Mouse (Mus musculus) heart, adult 8-10 months (tissue): ENCODE measurements around the gene Gria3. TPM values are rescaled to one million over a fixed set of nuclear protein-coding genes. Genes with fewer than 3 reads are reported as not detected.

ENCODE experiments used
- DNase-seq: peaks from one replicate; pipeline ENCODE4 v3.0.0; 2022; ENCODE audit warnings: low spot score
- total RNA-seq, 4 experiments: library from RNA; stranded (reverse); gene quantifications; 2 replicates each; pipeline ENCODE4 v1.2.4; 2022

The Gria3 gene
- 1 to 10 TPM; 1.5 to 2.0 (median 1.7) TPM for total RNA-seq

DNA sequence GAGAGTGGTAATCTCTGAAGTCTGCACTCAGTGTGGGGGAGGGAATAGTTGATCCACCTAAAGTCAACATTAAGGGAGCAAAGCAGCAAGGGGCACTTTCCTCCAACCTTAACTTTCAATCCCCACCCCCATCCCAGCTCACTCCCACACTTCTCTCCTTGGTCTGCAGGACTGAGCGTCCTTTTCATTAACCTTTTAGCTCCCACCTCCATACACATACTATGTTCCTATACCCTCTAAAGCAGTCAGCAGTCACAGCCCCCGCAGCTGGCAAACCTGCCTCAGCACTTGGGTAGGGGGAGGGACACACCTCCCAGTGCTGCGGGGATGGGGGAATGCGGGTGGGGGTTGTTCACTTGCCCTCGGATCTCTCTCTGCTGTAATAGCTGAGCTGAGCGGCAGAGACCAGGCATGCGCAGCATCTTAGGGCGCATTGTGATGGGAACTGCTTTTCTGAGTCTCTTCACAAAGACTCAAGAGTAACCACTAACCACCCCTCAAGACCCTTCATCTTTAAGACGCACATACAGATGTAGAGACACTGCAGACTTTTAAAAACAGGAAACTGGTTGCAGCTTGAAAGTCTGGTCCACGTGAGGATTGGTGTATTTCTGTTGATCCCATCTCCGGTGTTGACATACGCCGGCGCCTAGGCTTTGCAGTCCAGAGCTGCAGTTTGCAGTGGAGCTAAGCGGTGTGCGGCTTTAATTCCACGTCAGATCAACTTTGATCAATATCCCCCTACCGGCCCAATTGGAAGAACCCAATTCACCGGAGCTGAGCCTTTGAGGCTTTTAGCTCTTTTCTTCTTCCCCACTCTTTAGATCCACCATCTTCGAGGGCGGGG lies at the start of gene Gria3:
Gene Gria3, plus strand, starts transcription at position 797 of the 847 bp plus-strand sequence.
- no peak for DNase-seq

DNA sequence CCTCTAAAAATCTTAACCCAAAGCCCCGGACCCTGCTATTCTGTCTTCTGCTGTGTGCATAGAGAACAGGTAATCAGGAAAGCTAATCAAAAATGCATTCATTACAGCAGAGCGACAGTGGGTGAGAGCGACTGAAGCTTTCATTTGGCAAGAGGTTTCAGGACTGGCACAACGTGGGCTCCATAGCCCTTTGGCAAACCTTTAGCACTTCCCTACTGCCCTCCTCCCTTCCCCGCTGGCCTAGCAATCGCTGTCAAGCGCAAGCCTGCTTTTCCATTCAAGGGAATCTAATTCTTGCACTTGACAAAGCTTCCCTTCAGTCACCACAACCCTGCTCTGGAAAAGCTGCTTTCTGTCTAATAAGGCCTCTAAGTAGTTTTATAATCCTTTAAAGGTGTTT lies 13.6 kb upstream of the Gria3 start:
- no peak for DNase-seq

DNA sequence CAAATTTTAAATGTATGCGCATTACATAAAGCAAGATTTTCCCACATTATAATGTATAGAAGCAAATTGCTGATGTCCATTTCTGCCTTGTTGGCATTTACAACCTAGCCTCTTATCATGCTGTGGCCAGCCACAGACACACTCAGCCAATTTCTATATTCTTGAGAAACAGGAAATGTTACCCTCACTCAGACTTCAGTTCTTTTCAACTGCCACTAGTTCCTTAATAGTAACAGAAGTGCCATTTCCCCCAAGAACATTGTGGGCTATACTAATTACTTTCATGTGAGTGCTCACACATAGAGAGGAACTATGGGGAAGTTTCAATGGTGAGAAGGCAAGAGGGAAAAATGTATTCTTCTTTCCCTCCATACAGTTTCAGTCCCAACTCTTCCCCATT lies 11.6 kb upstream of the Gria3 start:
- DNase-seq, result no peak

DNA sequence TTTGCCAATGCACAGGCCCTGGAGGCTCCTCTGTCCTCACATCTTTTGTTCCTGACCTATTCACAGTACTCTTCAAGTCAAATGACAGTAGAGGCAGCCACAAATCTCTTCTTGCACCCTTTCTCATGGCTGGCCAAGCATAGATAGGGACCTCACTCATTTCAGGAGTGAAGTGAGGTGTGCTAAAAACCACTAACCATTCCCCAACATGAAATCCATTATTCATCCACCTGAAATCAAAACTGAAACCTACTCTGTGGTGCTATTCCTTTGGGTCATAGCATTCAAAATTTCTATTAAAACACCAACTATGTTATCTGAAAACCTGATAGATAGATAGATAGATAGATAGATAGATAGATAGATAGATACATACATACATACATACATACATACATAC lies 2.2 kb upstream of the Gria3 start:
- no peak for DNase-seq

DNA sequence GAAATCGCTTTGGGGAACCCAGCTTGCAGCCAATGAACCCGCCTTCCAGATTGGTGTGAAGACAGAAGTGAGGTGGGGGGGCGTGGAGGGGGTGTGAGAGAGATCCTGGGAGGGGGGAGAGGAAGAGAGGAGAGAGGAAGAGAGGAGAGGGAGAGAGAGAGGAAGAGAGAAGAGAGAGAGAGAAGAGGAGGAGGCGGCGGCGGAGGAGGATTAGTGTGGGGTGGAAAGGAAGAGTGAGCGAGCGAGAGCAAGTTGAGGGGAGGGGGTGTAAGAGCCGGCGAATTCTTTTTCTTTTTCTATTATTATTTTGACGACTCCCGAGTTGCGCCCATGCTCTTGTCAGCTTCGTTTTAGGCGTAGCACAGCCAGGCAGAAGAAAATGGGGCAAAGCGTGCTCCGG lies 532 bp downstream of the Gria3 start:
- DNase-seq, result no peak

DNA sequence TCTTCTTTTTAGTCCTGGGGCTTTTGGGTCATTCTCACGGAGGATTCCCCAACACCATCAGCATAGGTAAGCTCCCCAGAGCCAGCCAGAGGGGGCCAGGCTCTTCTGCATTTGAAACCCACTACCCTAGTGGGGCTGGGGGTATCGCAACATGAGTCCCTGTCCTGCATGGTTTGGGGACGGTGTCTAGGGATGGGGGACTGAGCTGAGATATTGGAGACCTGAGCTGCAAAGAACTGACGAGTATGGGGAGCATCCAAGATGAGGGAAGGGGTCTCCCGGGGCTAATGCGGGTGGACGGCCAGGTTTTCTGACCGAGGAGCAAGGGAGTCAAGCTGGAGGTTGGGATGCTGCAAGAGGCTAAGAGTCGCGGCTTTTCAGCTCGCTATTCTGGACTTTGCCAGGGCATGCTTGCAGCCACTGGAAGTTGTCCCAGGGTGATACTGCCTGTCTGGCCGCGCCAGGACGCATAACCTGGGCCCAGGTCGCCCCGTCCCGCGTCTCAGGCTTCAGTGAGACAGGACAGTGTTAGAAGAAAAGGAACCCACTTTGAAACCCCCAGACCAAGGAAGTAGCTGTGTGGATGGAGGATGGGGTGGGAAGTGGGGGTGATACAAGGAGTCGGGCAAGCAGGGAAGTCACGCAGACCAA lies 1.1 kb downstream of the Gria3 start:
- DNase-seq, result peak; percentile 0

DNA sequence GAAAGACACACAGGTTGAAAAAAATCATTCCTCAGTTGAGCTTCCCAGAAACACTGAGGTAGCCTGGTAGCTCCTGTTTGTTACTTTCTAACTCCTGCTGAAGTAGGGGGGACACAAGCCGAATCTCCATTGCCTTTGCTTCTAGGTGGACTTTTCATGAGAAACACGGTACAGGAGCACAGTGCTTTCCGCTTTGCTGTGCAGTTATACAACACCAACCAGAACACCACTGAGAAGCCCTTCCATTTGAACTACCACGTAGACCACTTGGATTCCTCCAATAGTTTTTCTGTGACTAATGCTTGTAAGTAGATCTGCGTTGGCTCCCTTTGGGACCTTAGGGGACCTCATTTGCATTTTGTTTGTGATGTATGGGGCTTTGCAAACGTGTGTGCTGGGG lies 2.0 kb downstream of the Gria3 start:
- DNase-seq, result no peak

DNA sequence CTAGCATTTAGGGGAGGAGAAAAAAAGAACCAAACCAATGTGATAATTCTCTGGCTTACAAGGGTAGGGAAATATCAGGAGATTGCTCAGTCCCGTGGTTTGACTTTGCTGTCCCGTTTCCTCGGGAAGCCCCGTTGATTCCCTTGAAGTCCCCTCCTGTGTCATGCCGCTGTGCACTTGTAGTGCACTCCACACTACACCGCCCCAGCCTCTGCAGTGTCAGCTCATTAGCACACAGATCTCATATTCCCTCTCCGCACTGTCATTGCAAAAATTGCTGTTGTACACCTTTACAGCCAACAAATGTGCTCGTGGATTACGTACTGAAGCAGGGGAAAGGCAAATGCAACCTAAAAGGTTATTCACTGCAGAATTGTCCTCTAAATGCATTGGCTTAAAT lies 5.6 kb downstream of the Gria3 start:
- no peak for DNase-seq

DNA sequence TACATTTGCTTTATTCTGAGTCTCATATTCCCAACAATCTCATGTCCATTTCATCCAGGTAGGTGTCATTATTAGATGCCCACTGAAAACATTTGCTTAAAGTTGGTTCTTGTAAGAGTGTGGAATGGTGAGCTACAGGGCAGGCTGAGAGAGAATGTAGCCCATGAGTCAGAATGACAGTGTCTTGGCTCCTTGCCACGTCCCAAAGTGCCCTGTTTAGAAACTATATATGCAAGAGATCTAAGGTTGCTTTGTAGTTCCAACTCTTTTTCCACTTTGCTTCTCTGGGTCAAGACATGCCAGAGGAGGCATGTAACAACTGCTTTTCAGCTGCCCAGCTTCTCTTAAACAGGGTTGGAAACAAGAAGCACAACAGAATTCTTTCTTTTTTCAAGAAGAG lies 9.1 kb downstream of the Gria3 start:
- no peak for DNase-seq

DNA sequence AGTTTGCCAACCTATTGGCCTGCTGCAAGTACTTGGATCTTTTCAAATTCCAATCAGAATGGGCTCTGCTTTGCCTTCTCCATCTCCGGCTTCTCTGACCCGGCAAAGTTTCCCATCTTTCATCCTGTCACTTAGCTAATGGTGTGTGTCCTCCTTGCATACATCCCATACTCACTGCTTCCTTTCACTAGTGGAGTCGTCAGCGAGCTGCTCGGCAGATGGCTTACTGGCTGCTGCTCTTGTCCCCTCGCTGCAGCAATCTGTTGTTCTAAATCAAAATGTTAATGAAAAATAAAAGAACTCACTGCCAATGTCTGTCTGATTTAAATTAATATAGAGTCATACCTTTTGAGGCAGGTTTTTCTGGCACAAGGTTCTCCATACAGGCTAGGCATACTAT lies 25.0 kb downstream of the Gria3 start:
- DNase-seq, result no peak

DNA sequence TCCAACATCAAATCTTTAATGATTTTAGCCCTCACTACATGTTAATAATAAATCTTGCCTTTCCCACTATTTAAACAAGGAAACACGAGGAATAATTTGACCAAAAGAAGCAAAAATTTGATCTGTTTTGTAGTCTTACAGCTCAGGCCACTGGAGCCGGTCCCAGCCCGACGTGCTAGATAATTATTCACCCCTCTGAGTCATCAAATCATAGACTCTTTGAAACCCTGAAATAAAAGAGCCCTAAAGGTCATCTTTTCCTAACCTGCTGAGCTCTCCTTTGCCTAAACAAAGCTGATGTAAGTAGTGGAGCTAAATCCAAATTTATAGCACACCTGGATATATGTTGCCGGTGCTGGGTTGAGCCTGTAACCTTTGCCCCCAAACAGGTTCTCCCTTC lies 27.4 kb downstream of the Gria3 start:
- no peak for DNase-seq

DNA sequence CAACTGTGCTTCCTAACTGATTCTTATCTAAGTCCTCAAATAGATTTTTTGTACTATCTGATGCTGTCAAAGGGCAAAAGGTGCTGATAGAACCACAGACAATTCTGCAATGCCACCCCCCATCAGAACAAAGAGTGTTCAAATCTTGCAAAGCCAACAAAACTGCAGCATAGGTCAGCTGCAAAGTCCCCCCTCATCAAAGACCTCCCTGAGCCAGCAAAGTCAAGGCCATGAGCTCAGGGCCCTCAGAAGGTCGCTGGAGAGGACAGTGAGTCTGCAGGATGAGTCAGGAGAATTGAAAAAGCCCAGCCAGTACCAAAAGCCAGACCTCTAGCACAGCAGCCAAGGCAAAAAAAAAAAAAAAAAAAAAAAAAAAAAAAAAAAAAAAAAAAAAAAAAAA lies 34.9 kb downstream of the Gria3 start:
- no peak for DNase-seq

DNA sequence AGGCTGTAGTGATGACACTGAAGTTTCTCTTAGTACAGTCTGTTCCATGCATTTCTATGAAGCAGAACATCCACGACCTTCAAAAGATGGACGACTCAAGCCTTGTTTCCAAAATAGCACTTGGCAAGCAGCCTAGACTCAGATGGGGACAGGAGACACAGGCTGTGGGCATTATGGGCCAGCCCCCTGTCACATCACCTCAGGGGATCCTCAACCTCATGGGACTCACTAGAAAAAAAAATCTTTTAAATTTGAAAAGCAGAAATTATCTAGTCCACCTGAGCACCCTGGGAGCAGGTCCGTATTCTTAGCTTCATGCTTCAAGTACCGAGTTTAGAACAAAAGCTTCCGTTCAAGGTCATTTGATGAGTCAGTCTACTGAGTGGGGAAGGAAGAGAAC lies 38.2 kb downstream of the Gria3 start:
- DNase-seq, result no peak

DNA sequence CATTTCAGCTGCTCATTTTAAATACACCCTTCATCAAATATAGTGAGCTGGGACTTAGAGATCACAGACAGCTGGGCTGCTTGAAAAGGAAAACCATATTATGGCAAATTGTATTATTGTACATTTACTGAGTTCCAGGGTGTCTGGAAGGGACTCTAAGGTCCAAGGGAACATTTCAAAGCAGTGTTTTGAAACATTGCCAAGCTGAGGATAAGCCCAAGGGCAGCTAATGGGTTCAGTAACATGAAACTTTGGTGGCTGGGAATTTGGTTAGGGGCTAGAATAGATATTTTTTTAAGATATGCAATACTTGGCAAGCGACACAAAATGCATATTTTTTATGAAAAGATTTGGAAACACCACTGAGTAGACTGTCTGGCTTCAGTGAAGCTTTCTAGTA lies 48.2 kb downstream of the Gria3 start:
- no peak for DNase-seq

DNA sequence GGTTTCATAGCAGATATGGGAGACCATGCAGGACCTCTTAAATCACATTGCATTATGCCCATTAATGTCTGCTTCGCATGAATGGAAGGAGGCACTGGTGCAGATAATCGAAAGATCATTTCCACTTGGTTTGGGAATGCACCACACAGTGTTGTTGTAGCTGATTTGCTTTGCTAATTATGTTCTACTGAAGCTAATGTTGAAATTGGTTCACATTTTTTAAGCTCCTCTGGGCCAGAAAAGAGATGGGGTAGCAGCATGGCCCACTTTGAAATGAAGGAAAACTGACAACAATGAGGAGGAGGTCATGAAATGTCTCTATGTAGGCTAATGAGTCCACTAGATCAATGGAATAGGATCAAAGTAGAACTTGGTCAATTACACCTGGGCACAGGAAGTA lies 76.8 kb downstream of the Gria3 start:
- DNase-seq, result no peak

DNA sequence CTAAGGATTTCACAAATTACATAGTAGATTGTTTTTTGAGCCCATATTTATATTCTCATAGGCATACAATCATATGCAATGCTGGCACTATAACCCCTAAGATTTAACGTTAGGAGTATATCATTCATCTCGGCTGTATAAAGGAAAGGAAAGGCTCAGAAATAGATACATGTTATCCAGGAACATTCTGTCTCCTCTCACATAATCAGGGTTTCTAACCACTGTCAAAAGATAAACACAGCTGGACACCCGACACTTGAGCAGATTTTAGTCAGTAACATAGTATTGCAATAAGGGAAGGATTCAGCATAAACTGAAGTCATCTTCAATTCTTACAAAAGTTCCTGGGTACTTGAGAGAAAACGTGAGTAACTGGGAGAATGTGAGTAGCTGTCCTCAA lies 95.9 kb downstream of the Gria3 start:
- no peak for DNase-seq

DNA sequence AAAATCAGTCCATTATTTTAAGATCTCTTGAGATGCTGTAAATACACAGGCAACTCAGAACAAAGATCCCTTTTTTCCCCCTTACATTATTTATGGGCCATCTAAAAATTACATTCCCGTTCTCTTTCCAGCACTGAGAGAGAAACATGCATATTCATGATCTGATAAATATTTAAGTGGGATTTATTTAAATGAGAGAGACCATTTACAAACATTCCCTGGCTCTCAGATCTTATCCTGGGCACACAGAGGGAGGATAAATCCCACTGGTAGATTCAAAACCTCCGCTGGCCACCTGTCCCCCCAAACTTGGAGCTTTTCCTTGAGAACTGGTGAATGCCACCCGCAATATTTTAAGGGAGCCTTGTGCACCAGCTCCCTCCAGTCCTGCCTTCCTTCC lies 104.7 kb downstream of the Gria3 start:
- DNase-seq, result no peak

DNA sequence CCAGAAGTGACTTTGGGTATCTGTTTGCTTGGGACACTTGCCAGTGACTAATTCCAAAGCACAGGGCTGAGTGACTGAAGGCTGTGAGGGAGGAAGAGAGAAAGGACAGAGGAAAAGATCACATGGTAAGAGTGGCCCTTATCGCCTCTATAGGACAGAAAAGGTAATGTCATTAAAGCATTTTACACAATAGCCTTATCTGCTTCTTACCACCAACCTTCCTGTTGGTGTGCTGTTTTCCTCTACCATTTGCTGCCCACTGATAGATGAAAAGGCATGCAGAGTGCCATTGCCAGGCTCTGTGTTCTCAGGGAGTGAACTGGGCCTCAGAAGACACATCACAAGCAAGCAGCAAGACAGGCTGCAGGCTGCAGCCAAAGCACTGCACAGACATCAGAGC lies 107.3 kb downstream of the Gria3 start:
- no peak for DNase-seq

DNA sequence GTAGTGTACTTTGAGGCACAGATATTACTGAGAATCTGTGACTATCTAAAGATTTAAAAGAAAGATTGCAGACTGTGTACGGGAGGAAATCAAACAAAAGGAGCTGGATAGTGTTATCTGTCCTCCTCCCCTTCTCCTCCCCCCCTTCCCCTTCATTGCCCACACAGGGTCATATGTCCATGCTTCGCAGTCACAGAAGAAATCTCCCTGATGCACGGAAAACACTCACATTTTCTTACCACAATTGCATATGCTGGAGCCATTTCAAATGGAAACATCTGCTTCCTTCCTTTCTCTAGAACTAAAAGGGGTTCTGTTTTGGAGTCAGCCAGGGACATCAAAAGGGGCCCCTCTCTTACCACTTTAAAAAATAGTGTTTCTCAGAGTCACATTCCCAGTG lies 114.3 kb downstream of the Gria3 start:
- no peak for DNase-seq

DNA sequence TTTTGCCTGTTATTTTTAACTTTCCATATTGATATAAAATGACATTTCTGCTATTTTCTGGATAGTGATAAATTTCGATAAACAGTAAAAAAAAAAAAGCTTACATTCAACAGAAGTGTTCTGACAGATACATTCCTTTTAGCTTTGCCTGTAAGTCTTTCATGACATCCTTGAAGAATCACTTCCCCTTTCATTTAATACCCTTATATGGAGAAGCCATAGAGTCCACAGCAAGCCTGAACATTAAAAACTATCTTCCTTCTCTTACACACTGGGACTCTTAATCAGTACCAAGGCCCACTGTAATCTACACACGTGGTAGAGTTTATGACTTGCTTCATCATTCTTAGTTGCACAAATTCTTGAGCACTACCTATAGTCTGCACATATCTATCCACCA lies 131.9 kb downstream of the Gria3 start:
- DNase-seq, result no peak

DNA sequence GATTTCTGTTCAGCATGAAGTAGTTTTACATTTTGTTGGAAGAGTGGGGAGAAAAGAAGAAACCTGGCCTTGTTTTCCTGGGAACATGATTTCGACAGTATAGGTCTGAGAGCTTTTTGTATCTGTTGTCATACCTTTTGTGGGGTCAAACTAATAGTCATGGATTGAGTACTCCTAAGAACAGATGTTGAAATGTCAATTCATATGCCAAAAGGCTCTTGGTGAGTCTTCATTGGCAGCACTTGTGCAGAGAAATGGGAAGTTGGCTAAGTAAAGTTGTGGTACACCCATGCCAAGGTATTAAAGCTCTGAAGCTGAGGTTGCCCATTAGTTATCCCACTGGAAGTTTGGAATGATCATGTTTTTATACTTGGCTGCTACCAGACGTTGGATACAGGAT lies 135.2 kb downstream of the Gria3 start:
- DNase-seq, result no peak

DNA sequence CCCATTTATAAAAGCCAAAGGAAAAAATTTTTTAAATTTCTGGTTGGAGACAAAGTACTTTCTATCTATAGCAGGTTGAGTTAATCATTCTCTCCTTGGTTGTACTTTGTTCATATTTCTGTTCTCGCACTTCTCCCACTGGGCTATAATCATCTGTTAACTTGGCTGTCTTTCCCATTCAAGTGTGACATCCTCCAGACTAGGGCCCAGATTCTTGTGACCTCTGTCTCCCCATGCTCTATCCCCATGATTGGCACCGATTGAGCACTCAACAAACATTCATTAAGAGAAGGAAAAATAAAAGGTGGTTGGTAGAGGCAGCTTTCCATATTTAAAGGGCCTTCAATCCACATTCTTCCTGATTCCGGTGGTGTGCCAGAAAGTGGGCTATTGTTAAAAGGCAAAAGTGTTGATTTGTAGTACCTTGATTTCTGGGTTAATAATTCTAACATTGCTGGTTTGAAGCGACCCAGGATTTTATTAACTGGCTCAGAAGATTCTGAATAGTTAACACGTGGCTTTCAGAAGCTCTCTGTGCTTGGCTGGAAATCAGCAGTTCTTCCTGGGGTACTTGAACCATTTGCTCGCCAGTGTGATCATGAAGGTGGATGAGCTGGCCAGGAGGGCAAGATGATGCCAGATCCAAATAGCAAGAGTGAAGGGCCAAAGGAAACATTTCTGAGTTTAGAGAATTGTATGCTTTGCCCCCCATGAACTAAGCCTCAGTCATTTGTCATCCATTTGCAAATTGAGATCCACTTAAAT lies 161.8 kb downstream of the Gria3 start:
- no peak for DNase-seq

DNA sequence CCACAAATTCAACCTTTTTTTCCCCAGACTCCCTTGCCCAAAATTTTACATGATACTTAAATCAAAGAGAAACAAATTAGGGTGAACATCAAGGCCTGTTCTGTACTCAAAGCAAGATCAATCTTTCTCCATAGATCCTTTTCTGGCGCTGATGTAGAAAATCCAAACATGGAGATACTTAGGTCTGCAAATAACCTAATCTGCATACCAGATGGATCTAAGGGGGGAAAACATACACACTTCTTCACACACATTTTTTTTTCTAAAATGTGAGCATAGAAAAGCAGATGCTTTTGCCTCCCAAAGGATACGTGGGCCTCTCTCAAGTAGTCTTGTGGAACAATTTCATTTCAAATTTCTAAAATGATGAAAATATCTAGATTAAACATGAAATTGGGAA lies 164.2 kb downstream of the Gria3 start:
- no peak for DNase-seq
